Mouse (Mus musculus) Patski (cell line): ENCODE measurements at regions not wholly inside any gene's neighbourhood (a gene's known extent, or its start where the extent isn't known, plus 50 kb on each side); places are given as distances from the start of the nearest gene placed in this dataset.

Experiments used
- ATAC-seq: fragments of 100-300 bp; one replicate; pipeline ENCODE4 v1.8.0; 2021
- CTCF ChIA-PET: fragments of 350-600 bp; sonication (Branson Sonifier 250); formaldehyde crosslinking; loops from one replicate; lab custom pipeline; 2022; ENCODE audit warnings: inconsistent platforms; lab: Charles Lee
- POLR2A ChIA-PET: fragments of 350-600 bp; sonication (Branson Sonifier 250); formaldehyde crosslinking; loops from one replicate; lab custom pipeline; 2022; ENCODE audit warnings: antibody characterized with exemption, inconsistent platforms; lab: Charles Lee
- DNase-seq: peaks from one replicate; pipeline ENCODE4 v3.0.0-alpha.2; 2011; ENCODE audit warnings: low read depth, low spot score
- H3K27me3 ChIP-seq: fragments of 371-371 bp; one replicate; pipeline ENCODE4 v1.5.1; 2021
- CTCF ChIP-seq: fragments of 100-300 bp; IDR thresholded peaks from one replicate; pipeline ENCODE4 v1.5.1; 2021
- in situ Hi-C: fragments of 300-500 bp; cut with MboI; formaldehyde crosslinking; loops from 3 replicates; pipeline ENCODE4 v1.11.1; 2018; ENCODE audit warnings: low pct_unique_long_range_greater_than_20kb, mixed read lengths

GRCm38 (mm10) chr9:68072624-68073023, 232.4 kb downstream of the Vps13c start:
- peaks cover 9% of the 10 kb centered on the region for H3K27me3 ChIP-seq
- ChIA-PET CTCF (no interaction called here), POLR2A (no interaction called here)
- in situ Hi-C loops, result no loop called here
- DNase-seq (no peak), ATAC-seq (no peak)
- TF ChIP-seq CTCF, result no peak

DNA sequence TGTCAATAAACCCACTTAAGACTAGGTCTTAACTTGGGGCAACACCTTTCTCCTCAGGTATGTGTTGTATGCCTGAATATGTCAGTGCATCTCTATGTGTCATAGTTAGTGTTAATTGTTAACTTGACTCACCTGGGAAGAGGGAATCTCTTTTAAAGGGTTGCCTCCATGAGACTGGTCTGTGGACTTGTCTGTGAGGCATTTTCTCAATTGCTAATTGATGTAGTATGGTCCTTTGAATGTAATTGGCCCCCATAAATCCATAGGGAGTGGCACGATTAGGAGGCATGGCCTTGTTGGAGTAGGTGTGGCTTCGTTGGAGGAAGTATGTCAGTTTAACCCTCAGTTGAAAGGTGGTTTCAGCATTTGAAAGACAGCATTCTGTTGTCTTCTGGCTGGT, 237.1 kb downstream of the Vps13c start:
- ATAC-seq (no peak), DNase-seq (no peak)
- in situ Hi-C loops, result no loop called here
- peaks cover 12% of the 10 kb centered on the region for H3K27me3 ChIP-seq
- no peak for TF ChIP-seq CTCF
- ChIA-PET CTCF (no interaction called here), POLR2A (no interaction called here)

- in situ Hi-C loops, result no loop called here
- ChIA-PET POLR2A (no interaction called here), CTCF (no interaction called here)
- ATAC-seq, result no peak
- peaks cover 49% of the 10 kb centered on the region for H3K27me3 ChIP-seq
- no peak for TF ChIP-seq CTCF
- no peak for DNase-seq
Measured at GRCm38 (mm10) chr9:68083341-68083740, 243.1 kb downstream of the Vps13c start.

DNA sequence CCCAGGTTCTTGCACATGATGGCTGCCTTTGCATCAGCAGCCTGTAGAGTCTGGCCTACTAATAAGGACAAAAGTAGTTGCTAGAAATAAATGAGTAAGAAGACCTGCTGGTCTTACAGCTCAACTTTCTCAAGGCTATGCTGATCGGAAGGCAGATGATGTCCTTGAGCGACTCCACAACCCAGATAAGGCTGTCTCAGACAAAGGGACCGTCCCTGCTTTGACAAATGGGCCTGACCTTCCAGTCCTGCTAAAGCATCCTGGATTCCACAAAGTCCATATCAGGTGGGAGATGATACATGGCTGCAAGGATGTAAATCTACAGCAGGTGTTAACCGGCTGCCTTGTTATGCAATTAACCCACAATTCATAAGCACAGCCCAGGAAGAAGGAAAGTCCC, 244.8 kb downstream of the Vps13c start:
- CTCF ChIA-PET, result no interaction called here
- in situ Hi-C loops, result no loop called here
- H3K27me3 ChIP-seq, result peaks cover 57% of the 10 kb centered on the region
- DNase-seq (no peak), ATAC-seq (no peak)
- POLR2A ChIA-PET, result no interaction called here
- TF ChIP-seq CTCF, result no peak

DNA sequence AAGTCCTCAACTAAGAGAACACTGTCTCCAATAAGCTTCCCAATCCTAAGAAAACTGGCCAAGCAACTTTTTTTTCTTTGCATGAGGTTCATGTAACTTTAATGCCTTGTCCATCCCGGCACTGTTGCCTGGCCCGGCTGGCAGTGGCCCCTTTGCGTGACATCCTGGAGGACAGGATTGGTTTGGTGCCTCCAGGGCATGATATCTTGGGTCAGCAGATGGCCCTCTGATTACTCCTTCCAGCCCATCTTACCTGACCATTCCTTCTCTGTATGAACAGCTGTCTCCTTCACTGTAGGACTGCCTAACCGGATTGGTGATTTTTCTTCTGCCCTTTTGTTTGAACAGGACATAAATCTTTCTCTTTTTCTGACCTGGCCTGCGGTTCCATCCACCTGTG, 254.4 kb downstream of the Vps13c start:
- H3K27me3 ChIP-seq, result peaks cover 56% of the 10 kb centered on the region
- in situ Hi-C loops, result no loop called here
- ATAC-seq, result no peak
- CTCF ChIA-PET, result no interaction called here
- no peak for TF ChIP-seq CTCF
- POLR2A ChIA-PET, result interaction anchor here (0.5 kb wide), 1 partner anchor 1198 kb away, joined by 5 read pairs; no protein-coding TSS in a partner anchor
- DNase-seq, result no peak

DNA sequence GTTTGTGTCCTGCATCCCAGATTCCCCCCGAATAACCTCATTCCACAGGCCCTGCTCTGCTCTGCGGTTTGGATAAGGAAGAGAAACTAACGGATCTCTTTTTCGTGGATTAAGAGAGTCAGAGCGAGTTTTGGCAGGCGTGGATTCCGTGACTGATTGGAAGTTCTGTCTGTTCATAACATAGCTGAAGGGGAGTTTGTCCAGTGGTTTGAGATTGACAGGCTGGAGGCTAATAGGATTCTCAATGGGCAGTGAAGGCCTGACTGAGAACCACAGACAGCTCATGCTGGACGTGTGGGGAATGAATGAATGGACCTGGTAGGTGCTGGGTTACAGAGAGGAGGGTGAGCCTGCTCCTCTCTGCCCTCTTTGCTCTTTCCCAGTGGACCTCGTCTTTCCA, 269.6 kb downstream of the Vps13c start:
- in situ Hi-C loops, result no loop called here
- ATAC-seq, result no peak
- POLR2A ChIA-PET, result no interaction called here
- no peak for TF ChIP-seq CTCF
- H3K27me3 ChIP-seq, result peaks cover 21% of the 10 kb centered on the region
- no peak for DNase-seq
- CTCF ChIA-PET, result no interaction called here

GRCm38 (mm10) chr9:68115151-68115690, 275.0 kb downstream of the Vps13c start:
- ATAC-seq, result no peak
- no peak for TF ChIP-seq CTCF
- ChIA-PET CTCF (no interaction called here), POLR2A (no interaction called here)
- DNase-seq, result no peak
- H3K27me3 ChIP-seq, result peaks cover 14% of the 10 kb centered on the region
- in situ Hi-C loops, result no loop called here

DNA sequence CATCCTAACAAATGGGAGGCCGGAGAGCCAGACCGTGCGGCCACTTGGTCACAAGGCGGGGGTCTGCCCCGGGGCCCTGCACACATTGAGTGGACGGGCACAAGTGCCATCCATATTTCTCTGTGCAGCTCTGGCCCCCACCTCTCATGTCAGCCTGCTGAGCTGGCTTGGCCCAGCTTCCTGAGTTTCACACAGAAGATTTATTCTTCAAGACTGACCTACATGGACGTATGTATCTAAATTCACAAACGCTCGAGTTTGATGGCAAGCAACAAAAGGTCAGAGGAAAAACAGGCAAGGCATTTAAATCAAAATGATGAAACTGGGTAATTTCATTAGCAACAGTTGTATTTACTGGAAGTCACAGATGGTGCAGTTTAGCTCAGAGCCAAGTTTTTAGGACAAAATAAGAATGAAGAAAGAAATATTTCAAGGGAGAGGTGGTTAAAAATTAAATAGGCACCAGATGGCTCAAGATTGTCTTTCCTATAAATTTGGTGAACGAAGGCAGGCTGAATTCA, 276.1 kb downstream of the Vps13c start:
- TF ChIP-seq CTCF, result no peak
- POLR2A ChIA-PET, result no interaction called here
- peaks cover 14% of the 10 kb centered on the region for H3K27me3 ChIP-seq
- ATAC-seq (no peak), DNase-seq (no peak)
- CTCF ChIA-PET, result no interaction called here
- in situ Hi-C loops, result no loop called here

GRCm38 (mm10) chr9:68118266-68118665, 278.1 kb downstream of the Vps13c start:
- no peak for DNase-seq
- peaks cover 7% of the 10 kb centered on the region for H3K27me3 ChIP-seq
- no peak for ATAC-seq
- in situ Hi-C loops, result no loop called here
- TF ChIP-seq CTCF, result no peak
- ChIA-PET POLR2A (no interaction called here), CTCF (no interaction called here)

- in situ Hi-C loops, result no loop called here
- TF ChIP-seq CTCF, result no peak
- ChIA-PET POLR2A (no interaction called here), CTCF (no interaction called here)
- DNase-seq (no peak), ATAC-seq (no peak)
- peaks cover 11% of the 10 kb centered on the region for H3K27me3 ChIP-seq
Measured at GRCm38 (mm10) chr9:68122266-68122665, 282.1 kb downstream of the Vps13c start.

- CTCF ChIA-PET, result no interaction called here
- POLR2A ChIA-PET, result no interaction called here
- H3K27me3 ChIP-seq, result peaks cover 17% of the 10 kb centered on the region
- TF ChIP-seq CTCF, result no peak
- ATAC-seq, result no peak
- in situ Hi-C loops, result no loop called here
- no peak for DNase-seq
Measured at GRCm38 (mm10) chr9:68131263-68131662, 291.1 kb downstream of the Vps13c start.
